Mouse (Mus musculus) heart, adult 11 months (tissue): ENCODE measurements around the gene Ccpg1.

ENCODE experiments used
- DNase-seq: peaks from one replicate; pipeline ENCODE4 v3.0.0; 2022

The Ccpg1 gene

GRCm38 (mm10) chr9:73047906-73048305, 62.7 kb downstream of the Ccpg1 start:
- peak; percentile 76 for DNase-seq

- peak; percentile 93 for DNase-seq
These were observed 63.7 kb downstream of the Ccpg1 start for GRCm38 (mm10) chr9:73048927-73049326.

- DNase-seq = no peak
These were observed 64.6 kb downstream of the Ccpg1 start for GRCm38 (mm10) chr9:73049833-73050232.

- no peak for DNase-seq
These were observed 65.4 kb downstream of the Ccpg1 start for GRCm38 (mm10) chr9:73050606-73051005.

DNA sequence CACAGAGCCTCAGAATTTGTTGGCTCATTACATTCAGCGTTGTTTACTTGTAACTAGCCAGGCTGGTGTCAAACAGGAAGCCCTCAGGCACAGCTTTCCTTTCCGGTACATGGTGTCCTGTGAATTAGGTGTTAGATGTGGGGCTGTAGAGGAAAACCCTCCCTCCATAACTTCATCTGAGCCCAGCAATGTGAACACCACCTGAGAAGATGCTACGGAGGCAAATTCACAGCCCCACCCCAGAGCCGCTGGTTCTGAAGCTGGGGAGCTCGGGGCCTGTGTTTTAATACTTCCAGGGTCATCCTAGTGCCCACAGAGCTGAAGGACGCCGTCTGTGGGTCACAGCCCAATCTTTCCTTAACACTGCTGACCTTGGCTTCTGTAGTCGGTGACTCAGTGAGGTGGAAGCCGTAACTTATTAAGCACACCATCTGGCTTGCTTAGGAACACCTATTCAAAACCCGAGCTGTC, 70.2 kb downstream of the Ccpg1 start:
- DNase-seq = peak; percentile 97

DNA sequence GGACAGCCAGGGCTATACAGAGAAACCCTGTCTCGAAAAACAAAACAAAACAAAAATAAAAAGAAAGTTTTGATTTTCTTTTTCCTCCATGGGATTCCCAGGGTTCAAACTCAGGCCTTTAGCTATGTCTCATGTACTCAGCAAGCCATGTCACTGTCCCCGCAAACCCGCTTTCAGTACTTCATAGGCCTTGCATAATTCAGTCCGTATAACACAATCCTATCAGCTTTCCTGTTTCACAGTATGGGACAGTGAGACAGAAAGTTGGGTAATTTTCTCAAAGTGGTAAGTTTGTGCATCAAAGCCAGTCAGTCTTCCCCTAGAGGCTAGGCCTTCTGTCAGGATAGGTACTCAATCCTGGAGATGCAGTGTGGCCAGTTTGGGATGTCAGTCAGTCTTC, 74.0 kb downstream of the Ccpg1 start:
- no peak for DNase-seq

DNA sequence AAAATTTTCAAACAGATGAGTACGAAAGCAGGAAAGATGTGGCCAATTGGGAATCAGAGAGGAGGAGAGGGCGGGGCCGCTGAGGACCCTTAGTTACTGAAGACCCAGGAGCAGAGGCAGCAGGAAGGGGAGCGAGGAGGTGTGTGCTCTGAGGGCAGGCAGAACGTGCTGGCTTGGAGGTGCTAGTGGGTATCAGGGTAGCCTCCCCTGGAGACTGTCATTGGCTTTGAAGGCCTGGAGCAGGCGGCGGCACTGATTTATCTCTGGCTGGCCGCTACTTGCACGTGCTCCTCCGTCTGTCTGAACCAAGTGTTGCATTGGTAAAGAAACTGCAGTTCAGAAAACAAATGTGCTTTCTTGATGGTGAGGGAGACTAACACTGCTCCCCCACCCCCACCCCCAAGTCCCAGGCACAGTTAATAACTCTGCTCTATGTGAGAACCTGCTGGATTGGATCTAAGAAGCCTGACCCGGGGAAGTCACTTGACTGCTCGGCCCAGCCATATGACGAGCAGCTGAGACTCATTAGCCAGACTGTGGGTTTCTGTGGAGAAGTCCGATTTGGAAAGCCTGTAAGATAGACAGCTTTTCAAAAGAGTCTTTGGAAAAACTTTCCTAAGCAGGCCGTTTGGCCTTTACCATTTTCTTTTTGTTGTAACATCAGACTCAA, 78.5 kb downstream of the Ccpg1 start:
- no peak for DNase-seq
